Mouse (Mus musculus) spleen, adult 18-20 months (tissue): ENCODE measurements around the gene Inpp4a.

Source experiments
- DNase-seq, 2 experiments: peaks; one replicate each; pipeline ENCODE4 v3.0.0; 2022; ENCODE audit warnings: mixed read lengths in 2 of 2

Inpp4a gene

DNA sequence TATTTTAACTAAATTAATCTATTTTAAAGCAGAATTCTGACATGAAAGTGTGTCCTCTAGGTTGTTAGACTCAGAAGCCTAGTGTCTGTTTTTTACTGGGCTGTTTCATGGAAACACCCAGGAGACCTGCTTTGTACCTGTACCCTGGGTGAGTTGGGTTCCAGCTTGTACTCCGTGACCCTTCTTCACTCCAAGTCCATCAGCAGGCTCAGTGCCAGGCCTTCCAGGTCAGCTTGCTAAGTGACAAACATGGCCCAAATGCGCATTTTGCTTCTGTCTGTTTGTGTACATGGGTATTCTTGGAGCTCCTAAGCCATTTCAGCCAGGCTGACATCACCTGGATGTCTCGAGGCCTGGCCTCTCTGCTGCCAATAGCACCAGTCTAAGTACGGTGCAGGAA, 23.5 kb downstream of the Inpp4a start:
- no peak for DNase-seq

- no peak for DNase-seq
Observed at GRCm38 (mm10) chr1:37324569-37324968, 24.9 kb downstream of the Inpp4a start.

- DNase-seq: no peak
Observed at GRCm38 (mm10) chr1:37327311-37327710, 27.6 kb downstream of the Inpp4a start.

DNA sequence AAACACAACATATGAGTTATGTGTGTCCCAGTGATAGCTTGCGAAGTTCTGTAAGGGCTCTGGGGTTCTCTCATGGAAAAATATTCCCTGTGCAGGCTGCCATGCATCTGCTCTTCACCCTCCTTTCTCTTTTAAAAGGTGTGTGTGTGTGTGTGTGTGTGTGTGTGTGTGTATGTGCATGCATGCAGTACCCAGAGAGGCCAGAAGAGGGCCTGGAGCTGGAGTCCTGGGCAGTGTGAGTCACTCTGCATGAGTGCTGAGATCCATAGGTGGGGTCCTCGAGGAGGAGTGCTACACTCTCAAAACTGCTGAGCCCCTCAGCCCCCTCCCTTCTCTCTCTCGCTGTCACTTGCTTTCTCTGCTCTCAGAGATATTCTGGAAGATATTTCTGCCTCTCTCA, 29.5 kb downstream of the Inpp4a start:
- no peak for DNase-seq

- DNase-seq: no peak
Observed at GRCm38 (mm10) chr1:37329831-37330230, 30.2 kb downstream of the Inpp4a start.

GRCm38 (mm10) chr1:37332756-37333155, 33.1 kb downstream of the Inpp4a start:
- no peak for DNase-seq

- DNase-seq: no peak
Observed at GRCm38 (mm10) chr1:37333741-37334440, 34.2 kb downstream of the Inpp4a start.

DNA sequence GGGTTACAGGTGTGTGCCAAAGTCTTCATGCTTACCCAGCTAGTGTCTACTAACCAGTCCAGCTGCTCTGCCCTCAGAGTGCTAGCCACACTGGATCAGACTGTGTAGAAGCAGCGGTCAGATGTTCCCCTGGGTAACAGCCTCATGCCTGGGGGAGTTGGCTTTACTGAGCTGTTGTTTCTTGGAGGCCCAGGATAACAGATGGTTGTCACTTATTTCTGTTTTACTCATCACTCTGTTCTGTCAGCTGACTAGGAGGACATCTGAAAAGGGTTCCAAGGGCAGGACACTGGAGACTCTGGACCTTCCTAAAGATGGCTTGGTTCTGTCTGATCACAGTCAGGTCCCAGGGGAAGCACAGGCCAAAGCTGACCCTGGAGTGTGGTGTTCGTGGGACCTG, 36.4 kb downstream of the Inpp4a start:
- no peak for DNase-seq

DNA sequence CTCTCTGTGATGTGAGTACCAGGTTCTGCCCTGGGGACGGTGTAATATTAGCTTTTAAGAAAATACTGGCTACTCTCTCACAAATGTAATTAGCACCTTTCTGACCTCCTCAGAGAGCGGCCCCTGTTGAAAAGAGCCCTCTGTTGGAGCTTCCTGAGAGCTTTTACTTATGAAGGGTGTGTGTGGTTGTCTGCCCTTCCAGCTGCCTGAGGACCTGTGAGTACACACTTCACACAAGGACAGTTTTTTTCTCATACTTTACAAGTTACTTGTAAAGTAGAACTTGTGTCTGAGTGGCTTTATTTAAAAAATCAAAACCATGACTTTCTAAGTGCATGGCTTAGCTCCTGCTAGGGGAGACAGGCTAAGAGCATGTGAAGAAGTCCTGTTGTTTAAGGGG, 37.1 kb downstream of the Inpp4a start:
- DNase-seq: no peak

DNA sequence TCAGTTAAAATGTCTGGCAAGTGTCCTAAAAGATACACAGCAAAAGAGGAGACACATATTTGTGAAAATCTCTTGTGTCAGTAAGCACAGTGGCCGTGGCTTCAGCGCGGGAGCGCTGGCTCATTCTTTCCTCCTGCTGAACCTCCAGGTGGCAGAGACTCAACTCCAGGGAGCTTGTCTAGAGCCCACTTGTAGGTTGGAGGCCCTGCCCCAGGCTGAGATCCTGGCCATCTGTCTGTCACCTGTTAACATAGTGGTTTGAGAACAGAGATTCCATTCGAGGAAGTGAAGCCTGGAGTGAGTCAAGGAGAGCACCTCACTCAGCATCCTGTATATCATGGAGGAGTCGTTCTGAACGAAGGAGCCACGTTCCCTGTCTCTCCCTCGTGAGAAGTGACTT, 37.6 kb downstream of the Inpp4a start:
- DNase-seq: no peak

- DNase-seq: no peak
Observed at GRCm38 (mm10) chr1:37339144-37339543, 39.5 kb downstream of the Inpp4a start.

GRCm38 (mm10) chr1:37341347-37341746, 41.7 kb downstream of the Inpp4a start:
- no peak for DNase-seq

DNA sequence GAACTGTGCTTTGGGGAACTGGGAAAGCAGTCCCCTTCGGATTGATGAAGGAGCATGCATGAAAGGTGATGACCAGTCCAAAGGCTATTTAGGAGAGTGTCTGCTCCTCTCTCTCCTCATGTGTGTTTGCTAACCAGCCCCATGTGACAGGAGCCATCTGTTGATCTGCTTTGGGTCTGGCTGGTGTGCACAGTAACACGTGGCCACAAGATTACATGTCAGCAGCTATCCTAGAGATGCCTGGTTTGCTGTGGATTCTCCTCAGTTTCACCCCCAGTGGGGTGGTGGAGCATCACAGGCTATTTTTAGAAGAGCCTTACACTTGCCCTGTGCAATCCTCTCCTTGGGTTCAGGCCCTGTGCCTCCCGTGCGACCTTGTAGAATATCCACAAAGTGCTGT, 42.2 kb downstream of the Inpp4a start:
- no peak for DNase-seq

DNA sequence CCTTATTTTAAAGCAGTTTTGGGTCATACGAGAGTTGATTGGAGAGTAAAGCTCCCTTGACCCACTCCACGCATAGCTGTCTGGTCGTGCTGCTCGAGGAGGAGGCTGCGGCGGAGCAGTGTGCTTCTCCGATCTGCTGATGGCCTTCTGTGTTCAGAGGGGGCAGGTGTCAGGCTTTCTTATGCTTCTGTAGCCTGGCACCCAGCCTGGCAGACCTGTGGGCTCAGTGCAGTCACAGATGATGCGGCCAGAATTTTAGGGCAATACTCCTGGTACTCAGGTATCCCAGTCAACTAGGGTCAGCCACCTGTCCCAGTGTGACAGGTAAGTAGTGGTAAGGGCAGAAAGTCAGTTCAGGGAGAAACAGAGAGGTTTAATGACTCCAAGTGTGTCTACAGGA, 42.9 kb downstream of the Inpp4a start:
- DNase-seq: no peak

- no peak for DNase-seq
Observed at GRCm38 (mm10) chr1:37343265-37343664, 43.6 kb downstream of the Inpp4a start.

- DNase-seq: no peak
Observed at GRCm38 (mm10) chr1:37344223-37344916, 44.7 kb downstream of the Inpp4a start.

DNA sequence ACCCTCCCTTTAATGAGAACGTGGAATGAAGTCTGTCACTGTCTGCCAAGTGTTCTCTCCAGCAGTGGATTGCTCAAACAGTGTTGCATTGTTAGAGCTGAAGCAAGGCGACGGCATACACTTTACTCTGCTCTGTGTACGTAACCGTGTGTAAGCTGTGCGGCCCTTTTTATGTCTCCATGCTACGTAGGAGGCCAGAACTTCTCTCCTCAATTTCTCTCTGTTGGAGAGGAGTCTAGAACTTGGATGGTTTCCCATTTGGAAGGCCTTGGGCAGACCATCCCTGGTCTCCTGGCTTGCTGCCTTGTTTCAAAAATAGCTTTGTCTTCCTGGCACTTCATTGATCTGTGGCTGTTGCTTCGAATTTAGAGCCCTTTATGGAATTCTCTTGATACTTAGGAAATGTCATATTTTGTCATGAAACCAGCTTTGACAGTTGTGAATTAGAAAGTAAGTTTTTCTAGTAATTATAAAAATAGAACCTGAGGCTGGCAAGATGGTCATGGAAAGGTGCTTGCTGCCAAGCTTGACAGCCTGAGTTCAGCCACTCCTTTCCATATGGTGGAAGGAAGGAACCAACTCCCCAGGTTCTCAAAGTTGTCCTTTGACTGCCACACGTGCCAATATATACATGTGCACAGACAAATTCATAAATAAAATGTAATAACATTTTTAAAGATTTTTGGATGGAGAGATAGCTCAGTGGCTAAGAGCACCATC, 47.9 kb downstream of the Inpp4a start:
- DNase-seq: no peak

- DNase-seq: no peak
Observed at GRCm38 (mm10) chr1:37350886-37351651, 51.4 kb downstream of the Inpp4a start.

- DNase-seq: no peak
Observed at GRCm38 (mm10) chr1:37351961-37352360, 52.3 kb downstream of the Inpp4a start.

DNA sequence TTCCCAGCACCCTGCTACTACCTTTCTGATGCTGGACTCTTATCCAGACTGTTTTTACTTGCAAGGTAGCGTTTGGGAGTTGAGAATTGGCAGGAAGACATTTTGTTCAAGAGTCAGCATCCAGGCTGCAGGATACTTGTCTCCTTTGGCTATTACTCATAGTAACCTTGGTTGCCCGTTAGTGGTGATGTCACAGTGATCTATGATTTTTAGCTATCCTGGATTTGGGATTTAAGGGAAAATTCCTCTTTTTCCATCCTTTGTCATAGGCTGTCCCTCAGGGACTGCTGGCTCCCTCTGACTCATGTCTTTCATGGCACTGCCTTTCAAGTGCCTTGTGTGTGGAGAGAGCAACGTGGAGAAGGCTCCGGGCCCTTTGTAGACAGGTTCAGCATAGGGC, 53.8 kb downstream of the Inpp4a start:
- no peak for DNase-seq

- no peak for DNase-seq
Observed at GRCm38 (mm10) chr1:37355492-37355891, 55.8 kb downstream of the Inpp4a start.

GRCm38 (mm10) chr1:37356305-37356704, 56.6 kb downstream of the Inpp4a start:
- DNase-seq: no peak

GRCm38 (mm10) chr1:37357173-37357572, 57.5 kb downstream of the Inpp4a start:
- DNase-seq: no peak
